Mouse (Mus musculus): ENCODE measurements at regions not wholly inside any gene's neighbourhood (a gene's known extent, or its start where the extent isn't known, plus 50 kb on each side); places are given as distances from the start of the nearest gene placed in this dataset.

DNA sequence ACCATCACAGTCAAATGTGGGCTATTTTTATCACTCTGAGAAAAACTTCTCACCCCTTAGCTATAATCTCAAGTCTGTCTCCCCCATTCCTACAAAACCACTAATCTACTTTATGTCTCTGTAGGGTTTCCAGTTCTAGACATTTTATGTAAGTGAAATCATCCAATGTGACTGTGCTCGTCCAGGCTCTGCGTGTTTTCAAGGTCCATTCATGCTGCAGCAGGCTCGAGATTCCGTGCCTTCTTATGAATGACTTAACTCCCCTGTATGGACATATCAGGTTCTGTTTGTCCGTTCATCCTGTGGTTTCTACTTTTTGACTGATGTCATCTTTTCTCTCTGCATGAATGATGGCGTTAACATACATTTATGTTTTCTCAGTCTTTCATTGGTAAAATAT is 357.6 kb downstream of the 1500009L16Rik start:
- TF ChIP-seq CTCF (IDR thresholded peaks at IDR 0.05; ENCODE audit: borderline replicate concordance, control insufficient read depth, extremely low read depth, insufficient read depth, low read length, poor library complexity), result no peak
- TF ChIP-seq POLR2A (IDR thresholded peaks at IDR 0.05; ENCODE audit: control insufficient read depth, extremely low read depth, insufficient read depth, low read length, poor library complexity), result no peak

Measured in thymus, adult 2 months (tissue).